Mouse (Mus musculus) lung, adult 2 months (tissue): ENCODE measurements around the gene Gimap3.

ENCODE experiments used
- CTCF ChIP-seq: fragments of 200-500 bp; IDR thresholded peaks from 2 replicates; pipeline ENCODE4 v1.5.1; 2011; ENCODE audit warnings: mild to moderate bottlenecking, low read length, control low read depth; ENCODE audit not compliant: insufficient read depth
- POLR2A ChIP-seq: fragments of 200-500 bp; IDR thresholded peaks from 2 replicates; pipeline ENCODE4 v1.6.1; 2011; ENCODE audit warnings: low read depth, mild to moderate bottlenecking, control low read depth, low read length, borderline replicate concordance; ENCODE audit errors: extremely low read depth

DNA sequence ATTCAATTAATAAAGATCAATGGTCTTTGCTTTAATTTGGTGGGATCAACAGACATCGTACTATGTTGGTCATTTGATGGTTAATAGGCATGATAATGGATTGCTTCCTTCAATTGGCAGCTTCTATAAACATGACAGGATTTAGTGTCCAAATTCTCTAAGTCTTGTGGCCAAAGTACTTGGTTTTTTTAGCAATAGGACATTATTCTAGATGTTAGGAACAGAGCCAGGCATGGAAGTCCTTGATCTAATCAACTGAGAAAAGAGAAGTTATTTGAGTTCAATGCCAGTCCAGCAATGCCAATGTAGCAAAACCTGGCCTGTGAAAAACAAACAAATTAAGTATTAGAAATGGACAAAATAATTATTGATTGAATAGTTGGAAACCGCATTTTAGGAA, 14.9 kb upstream of the Gimap3 start:
- TF ChIP-seq CTCF (no peak), POLR2A (no peak)
